Mouse (Mus musculus) ZHBTc4 (cell line): ENCODE measurements around the gene Gm45711.
"Not testable (repeated sequence)": the region's sequence is repeated elsewhere in the genome, so short reads cannot be mapped to it uniquely, and the experiment has no call there.

Experiments used
- DNase-seq: peaks from one replicate; pipeline ENCODE4 v3.0.0-alpha.2; 2011; ENCODE audit warnings: low read depth, low spot score

The Gm45711 gene

DNA sequence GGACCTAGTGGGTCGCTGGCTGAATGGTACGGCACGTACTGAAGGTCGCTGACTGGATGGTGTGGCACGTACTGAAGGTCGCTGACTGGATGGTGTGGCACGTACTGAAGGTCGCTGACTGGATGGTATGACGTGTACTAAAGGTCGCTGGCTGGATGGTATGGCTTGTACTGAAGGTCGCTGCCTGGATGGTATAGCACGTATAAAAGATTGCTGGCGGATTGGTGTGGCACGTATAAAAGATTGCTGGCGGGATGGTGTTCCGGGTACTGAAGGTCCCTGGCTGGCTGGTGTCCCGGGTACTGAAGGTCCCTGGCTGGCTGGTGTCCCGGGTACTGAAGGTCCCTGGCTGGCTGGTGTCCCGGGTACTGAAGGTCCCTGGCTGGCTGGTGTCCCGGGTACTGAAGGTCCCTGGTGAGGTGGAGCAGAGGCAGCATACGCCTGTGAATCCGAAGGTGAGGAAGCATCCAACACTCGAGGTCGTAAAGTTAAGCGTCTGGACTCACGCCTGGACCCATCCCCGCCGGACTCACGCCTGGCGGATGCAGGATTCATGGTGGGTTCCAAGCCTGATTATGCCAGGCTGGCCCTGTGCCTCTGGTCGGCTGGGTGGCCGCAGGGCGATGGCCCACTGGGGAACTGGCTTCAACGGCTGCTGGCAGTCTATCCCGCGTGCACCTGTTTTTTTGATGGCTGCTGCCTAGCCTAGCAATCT is at the start of gene Gm45711, which contains the start of gene Cmtm1:
Gene Gm45711, minus strand, starts transcription at position 641 of the 715 bp plus-strand sequence.
Gene Cmtm1, minus strand, starts transcription at position 705 of the 715 bp plus-strand sequence.
- peak; percentile 41 for DNase-seq

DNA sequence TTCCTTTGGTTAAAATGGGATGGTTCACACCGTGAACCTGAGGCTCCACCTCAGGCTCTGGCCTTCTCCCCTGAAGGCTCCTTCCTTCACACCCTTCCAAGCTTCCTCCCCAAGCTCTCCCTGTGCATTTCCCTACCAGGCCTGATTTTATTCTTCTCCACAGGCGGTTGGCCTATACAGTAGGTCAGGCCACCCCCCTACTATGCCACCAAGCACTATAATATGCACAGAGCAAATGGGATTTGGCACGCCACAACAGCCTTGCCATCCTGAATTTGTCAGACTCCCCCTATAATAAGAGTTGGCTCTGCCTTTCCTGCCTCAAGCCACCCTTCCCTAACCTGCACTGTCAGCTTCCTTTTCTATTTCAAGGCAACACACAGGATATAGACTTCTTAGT is 48.8 kb upstream of the Gm45711 start:
- no peak for DNase-seq

DNA sequence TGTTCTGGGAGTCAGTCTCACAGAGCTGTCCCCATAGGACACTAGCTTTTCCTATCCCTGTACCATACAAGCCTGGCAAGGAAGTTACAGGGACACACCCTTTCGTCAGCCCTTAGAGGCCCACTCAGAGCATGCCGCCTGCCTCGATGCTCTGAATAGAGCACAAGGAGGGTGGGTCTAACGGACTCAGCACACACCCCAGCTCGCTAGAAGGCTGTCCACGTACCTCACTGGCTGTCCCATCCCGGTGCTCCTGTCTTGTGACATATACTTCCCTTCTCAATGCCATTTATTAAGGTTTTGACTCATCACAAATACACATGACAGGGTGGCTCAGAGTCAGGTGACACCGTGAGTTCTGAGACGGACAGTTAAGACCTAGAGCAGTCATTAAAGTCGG is 44.6 kb upstream of the Gm45711 start:
- DNase-seq: no peak

DNA sequence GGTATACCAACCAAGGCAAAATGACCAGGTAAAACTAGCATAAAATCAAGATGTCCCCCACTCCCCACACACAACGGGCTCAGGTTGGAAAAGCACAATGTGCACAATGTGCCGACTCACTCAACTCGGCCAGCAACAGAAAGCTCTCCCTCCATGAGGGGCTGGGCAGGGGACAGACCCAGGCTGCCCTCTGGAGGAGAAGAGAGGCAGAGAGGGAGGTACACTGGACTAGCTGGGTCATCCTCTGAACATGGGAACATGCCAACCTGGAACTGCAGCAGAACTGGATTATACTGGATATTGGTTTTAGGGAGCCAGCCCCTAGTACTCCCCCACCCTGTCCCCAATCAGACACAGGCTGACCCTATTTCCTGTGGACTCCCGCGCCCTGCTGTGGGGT is 43.3 kb upstream of the Gm45711 start:
- no peak for DNase-seq

DNA sequence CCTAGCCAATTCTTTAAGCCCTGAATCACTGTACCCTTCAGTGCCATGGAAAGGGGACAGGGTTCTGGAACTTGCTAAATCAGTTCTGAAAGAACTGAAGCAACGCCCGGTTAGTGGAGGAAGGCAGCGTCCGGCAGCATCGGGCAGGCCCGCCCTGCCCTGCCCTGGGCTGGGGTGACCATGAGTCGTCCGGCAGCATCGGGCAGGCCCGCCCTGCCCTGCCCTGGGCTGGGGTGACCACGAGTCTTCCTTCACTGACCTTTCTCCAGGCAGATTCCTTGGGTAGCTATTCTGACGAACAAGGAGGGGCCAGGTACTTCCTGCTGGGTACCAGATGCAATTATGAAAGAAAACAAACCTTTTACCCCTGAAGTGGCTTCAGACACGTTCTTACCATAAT is 40.2 kb upstream of the Gm45711 start:
- DNase-seq: no peak

DNA sequence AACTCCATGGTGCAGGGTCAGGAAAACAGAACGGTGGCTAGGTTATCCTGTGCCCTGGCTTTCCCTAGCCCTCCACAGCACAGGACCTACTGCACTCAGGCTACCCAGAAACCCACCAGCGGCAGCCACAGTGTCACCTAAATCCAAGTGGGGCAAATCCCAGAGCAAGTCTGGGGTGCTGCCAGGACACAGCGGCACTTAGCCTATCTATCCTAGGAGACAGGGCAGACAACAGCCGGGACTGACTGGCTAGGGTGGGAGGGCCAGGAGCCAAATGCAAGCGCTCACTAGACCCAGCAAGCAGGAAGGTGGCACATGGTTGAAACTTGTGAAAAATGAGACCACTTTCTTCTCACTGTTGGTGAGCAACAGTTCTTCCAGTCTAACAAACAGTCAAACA is 39.1 kb upstream of the Gm45711 start:
- DNase-seq: no peak

DNA sequence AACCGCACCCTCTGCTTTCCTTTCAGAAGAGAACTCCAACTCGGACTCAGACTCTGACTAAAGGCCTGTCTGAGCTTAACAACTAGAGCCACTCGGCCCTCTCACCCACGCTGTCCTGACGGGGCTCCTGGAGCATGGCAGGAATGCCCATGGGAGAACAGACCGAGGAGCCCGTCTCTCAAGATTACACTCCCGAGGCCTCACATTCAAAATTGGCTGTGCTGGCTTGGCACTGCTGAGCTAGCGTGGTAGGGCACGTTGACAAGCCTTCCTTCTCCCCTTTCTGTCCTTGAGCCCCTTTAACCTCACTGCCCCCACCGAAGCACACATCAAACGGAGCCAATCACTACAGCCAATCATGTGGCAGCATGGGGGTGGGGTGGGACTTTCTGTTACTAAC is 36.8 kb upstream of the Gm45711 start:
- no peak for DNase-seq

DNA sequence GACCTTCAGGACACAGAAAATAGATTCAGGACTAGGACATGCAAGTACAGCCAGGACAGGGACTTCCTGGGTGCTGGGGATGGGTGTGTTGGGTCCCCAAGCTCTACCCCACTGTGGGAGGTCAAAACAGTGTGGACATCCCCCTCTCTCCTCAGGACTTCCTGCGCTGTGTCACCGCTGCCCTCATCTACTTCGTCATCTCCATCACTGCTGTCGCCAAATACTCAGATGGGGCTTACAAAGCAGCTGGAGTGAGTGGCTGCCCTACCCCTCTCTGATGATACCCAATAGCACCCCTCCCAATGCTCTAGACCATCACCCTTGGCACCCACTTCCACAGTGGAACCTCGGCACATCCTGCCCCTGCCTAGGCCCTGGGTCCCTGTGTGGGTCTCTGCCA is 34.7 kb upstream of the Gm45711 start:
- DNase-seq: no peak

DNA sequence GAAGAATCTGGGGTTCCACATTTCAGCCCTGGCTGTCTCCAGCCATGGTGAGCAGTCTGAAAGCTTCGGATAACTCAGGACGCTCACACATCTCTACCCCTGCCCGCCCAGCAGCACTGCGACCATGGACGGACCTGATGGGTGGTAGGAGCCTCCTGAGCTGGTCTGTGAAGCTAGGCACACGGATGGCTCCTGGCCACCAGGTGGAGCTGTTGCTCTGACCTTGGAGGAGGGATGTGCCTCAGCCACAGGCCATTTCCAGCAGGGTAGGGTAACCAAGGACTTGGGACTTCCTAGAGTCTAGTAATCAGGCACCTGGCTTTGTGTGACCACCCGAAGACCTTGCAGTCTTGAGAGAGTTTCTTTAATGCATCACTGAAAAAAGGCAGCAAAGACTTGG is 34.1 kb upstream of the Gm45711 start:
- DNase-seq: peak; percentile 90

DNA sequence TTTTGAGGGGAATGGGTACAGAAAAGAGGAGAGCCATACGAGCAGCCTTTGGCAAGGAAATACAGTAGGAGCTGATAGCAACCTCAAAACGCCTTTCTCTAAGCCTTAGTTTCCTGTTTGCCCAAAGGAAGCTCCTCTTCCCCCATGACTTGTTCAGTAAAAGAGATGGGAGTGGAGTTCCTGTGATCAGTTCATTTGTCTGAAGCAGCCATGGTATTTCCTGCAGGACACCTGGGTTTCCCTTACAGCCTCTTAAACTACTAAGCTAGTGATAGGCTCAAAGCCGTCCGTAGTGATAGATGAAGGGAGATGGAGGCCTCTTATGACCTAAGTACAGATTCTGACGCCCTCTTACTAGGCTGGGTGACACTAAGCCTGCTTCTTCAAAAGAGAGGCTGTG is 32.5 kb upstream of the Gm45711 start:
- no peak for DNase-seq

DNA sequence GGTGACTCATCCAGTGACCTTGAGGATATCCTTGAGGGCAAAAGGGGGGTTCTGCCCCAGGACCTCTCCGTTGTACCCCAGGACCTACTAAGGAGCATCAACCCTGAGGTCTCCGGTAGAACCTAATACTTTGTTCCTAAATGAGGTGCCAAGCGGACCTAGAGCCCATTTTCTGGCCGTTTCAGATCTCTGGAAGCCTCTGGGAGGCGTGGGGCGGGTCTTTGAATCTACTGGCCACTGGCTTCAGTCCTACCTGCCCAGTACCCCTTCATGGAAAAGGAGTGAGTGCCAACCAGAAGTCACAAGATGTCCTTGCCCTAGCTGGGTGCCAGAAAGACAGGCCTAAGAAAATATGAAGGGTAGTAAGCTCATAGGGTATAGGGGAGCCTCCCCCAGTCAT is 31.8 kb upstream of the Gm45711 start:
- DNase-seq: no peak

DNA sequence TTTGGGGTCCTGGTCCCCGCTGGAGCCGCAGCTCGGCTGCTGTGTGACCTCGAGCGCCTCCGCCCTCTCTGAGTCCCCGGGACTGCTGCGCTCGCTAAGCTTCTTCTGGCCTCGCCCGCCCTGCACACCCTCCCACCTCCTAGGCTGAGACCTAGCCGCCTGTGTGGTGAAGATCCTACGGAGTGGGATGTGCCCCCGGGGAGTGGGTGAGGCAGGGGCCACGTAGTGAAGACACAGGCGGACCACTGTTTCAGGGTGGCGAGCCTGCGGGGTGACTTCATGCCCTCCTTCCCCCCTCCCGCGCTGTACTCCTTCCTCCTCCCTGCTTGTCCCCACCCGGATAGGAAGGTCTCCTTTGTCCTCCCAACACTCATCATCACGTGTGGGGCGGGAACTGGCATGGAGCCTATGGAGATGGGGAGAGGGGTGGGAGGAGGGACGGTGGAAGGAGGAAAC is 31.3 kb upstream of the Gm45711 start:
- peak; percentile 88 for DNase-seq

DNA sequence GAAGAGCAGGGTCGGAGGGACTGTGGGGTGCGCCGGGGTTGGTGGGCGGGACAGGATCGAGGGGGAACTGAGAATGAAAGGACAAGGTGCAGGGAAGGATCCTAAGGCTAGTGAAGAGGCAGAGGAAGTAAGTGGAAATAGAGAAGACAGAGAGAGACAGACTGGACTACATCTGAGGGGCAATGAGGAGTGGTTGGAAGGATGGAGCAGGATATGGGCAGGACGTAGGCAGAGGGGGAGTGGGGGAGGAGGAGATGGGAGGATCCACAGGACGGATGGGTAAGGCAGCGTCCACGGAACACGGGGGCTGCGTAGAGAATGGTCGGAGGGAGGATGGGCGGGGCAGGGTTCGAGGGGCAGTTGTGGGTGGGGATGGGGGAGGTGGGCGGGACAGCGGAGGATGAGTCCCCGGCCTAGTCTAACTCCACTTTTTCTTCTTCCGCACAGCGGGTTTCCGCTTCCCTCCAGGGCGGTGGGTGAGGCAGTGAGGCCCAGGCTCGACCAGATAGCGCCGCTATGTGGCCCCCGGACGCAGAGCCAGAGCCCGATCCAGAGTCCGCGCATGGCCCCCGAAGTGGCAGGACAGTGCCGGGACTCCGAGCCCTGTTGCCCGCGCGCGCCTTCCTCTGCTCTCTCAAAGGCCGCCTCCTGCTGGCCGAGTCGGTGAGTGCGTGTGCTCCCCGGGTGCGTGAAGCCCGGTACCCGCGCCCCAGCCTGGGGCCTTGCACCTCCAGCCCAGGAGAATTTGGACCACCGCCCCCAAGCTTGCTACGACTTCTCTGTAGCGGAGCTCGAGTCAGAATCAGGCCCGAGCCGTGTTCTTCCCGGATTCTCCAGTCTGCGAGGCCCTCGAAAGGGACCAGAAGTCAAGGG is 30.6 kb upstream of the Gm45711 start:
- peak; percentile 85 for DNase-seq

DNA sequence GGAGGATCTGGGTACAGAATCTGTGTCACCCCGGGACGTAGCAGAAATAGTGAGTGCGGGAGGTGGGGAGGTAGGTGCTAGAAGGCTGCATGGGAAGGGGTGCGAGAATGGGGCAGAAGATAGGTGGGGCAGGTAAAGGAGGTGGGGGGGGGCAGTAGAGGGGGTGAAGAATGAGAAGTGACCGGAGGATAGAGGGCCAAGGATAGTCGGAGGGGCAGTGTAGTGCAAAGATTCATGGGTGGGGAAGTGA is 30.0 kb upstream of the Gm45711 start:
- no peak for DNase-seq

DNA sequence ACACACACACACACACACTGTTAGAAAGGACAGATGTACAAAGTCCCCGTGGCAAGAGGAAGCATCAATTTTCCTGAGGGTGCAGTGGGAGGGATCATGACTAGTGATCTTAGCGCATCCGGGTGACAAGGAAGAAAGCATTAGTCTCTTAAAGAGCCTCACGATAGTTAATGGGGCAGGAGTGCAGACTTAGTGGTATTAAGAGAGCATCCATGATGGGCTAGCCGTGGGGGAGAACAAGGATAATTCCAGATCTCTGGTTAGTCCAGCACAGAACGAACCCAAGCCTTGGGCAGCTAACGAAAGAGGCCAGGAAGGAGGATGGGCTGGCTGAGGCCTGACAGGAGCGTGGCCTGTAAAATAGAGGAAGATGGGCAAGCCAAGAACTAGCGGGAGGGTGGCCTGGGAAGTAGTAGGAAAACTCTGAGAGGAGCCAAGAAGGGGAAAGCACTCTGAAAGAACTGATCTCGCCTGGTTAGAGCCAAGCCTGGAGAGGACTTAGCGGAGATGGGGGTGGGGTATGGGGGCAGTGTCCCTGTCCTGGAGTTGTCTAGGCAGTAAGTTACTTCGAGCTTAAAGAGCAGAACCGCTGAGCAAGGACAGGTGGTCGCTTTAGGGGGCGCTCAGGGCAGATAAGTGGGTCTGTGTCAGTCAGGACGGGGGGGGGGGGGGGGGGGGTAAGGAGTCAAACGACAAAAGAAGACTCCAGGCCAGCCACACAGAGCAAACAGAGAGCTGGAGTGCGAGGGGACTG is 29.5 kb upstream of the Gm45711 start, which contains the start of gene Cmtm3:
Gene Cmtm3, plus strand, starts transcription at position 182 of the 754 bp plus-strand sequence.
- DNase-seq: peak; percentile 46

DNA sequence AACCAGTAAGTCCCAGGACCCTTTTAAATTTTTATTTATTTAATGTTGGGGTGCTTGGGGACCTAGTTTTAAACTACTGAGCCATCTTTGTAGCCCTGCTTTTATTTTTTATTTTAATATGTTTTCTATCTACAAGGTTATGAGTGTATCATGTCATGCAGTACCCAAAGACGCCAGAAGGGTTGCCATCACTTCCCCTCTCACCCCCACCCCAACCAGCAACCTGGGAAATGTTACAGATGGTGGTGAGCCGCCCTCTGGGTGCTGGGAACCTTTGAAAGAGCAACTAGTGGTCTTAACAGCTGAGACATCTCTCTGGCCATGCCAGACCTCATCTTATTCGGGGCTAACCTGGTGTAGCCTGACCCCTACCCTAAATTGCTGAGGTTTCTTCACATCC is 28.0 kb upstream of the Gm45711 start:
- DNase-seq: no peak

DNA sequence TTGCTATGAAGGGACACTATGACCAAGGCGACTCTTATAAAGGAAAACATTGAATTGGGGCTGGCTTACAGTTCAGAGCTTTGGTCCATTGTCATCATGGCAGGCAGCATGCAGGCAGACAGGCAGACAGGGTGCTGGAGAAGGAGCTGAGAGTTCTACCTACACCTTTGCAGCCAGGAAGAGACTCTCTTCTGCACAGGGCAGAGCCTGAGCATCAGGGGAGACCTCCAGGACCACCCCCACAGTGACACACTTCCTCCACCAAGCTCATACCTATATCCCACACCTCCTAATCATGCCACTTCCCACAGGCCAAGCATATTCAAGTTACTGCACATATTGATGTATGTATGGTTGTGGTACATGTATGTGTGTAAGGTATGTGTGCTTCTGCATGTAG is 26.9 kb upstream of the Gm45711 start:
- no peak for DNase-seq

DNA sequence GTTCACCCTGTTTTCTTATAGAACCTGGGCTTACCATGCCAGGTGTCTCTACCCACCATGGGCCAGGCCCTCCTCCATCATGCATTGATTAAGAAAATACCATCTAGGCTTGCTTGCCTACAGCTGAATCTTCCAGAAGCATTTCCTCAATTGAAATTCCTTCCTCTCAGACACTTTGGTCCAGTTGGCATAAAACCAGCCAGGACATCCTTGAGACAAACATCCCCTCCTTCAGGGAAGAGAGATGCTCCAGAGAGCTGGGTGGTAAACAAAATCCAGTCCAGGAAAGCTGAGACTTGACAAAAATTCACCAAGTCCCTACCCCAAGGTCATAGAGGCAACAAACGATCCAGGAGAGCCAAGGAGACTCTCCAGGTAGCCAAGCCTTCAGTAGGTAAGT is 24.3 kb upstream of the Gm45711 start:
- DNase-seq: no peak

DNA sequence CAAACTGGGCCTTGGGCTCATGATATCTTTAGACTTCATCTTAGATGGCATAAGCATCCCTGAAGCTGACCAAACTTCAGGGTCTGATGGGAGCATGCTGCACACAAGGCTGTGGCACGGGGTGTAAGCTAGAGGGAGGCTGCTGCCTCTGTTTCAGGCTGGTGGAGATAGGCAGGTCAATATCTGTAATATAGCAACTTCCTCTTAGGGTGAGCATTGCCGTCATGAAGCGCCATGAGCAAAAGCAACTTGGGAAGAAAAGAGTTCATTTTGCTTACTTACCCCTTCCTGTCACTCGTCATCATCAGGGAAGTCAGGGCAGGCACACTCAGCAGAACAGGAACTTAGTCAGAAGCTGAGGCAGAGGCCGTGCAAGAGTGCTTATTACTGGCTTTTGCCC is 23.9 kb upstream of the Gm45711 start:
- no peak for DNase-seq

DNA sequence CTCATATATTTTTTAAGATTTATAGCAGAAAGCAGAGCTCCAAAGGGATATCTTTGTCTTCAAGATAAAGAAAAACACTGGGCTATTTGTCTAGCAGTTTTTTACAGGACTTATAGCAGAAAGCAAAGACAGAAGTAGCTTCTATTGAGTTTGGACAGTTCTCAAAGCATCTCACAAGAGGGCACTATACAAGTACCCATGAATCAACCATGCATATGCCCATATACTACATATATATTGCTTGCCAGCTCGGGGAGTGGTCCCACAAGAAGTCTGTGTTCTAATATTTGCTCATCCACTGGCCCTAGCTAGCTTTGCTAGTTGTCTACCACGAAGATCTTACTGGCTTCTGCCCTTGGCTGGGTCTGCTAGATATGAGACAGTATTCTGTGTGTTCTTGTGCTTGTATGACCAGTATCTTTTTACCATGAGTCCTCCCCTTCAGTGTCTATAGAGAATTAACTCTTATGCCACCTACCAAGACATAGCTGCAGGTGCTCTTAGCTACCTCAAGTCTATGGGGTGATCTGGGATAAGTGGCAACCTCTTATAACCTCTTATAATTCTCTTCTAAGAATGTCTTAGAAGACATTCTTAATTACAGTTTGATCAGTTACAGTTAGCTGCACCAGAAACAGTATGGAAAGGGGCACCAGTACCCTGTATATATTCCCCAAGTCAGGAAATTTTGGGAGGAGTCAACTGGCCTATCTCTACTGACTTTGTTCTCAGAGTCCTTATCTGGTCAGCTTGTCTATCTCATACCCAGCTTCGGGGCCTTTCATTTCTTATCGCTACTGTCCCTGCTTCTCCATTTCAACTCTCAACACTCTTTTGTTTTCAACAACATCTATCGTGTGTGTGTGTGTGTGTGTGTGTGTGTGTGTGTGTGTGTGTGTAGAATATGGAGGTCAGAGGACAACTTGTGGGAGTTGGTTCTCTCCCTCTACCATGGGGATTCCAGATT is 23.1 kb upstream of the Gm45711 start:
- DNase-seq: no peak

DNA sequence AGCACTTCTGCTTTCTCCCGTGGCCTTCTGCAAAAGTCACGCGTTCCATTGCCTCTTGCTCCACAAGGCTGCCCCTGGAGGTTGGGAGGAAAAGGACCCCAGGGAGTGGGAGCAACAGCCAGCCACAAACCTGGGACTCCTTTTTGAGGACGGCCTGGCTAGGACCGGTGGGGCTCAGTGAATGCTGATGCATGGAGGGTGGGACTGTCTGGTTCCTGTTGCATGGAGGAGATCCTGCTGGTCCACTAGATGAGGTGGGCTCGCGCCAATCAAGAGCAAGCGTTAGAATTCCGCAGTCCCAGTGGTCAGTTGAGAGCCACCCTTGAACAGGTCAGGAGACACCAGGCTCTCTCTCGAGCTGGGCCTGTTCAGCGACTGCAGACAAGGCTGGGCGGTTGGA is 12.0 kb upstream of the Gm45711 start, which contains the start of gene Cmtm2b:
Gene Cmtm2b, plus strand, starts transcription at position 301 of the 400 bp plus-strand sequence.
- not testable (repeated sequence) for DNase-seq
